Mouse (Mus musculus): Measurements from ENCODE around the gene Zfyve19. TPM values are rescaled to one million over a fixed set of nuclear protein-coding genes. Genes with fewer than 3 reads are reported as not detected.
A peak's percentile ranks its signal among the peaks of the same experiment; 100 is the strongest.

Gene Zfyve19
- polyA plus RNA-seq, 1 experiment from 2014 or later: 53.6 TPM

DNA sequence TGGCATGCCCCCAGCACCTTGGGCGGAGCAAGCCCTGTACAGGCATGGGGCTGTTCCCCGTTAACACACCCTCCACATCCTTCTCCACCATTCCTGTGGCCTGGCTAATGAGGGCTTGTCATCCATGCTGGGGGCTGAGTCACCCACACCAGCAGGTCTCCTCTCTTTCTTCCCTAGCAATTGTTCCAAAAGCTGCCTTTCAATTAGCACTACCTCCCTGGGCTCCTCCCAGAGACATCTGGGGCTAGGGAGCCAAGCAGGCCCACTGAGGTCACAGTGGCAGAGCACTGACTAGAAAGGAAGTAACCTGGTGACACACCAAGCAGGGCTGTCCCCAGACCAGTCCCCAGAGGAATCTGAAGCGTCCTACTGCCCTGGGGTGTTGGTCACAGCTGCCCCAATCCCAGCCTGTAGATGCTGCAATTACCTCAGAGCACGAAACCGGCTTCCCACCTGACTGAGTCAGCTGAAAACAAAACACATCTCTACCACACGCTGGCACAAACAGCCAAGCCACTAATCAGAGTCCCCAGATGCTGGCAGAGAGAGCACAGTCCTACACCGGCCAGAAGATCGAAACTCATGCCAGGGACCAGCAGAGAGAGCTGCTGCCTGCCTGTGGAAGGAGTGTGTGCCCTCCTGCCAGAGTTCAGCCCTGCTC lies 34.3 kb upstream of the Zfyve19 start, which contains the start of gene Gm14137:
Gene Gm14137, plus strand, starts transcription at position 519 of the 661 bp plus-strand sequence.
- Histone ChIP-seq H3K9ac (replicated peaks) (0 out of 2 replicates have a peak within 1 kb of the TSS, but pooled peaks have one; percentile 15), H3K36me3 (peaks cover 23% of the 10 kb centered on the region), H3K4me3 (no peak within 1 kb of the TSS), H3K27me3 (peaks cover 4% of the 10 kb centered on the region; the same call in 1 of the 2 replicates), H3K4me2 (replicated peaks) (0 out of 2 replicates have a peak within 1 kb of the TSS, but pooled peaks have one; percentile 8), H3K9me3 (no peaks in the 10 kb centered on the region), H3K4me1 (peaks cover 28% of the 10 kb centered on the region), H3K27ac (replicated peaks) (no peak within 1 kb of the TSS)
- 39% methylated on average over 8 of the region's 8 CpGs for WGBS
- ATAC-seq (ENCODE audit: low FRiP score, low read depth): peak; percentile 47; the same call in 1 of the 2 replicates

DNA sequence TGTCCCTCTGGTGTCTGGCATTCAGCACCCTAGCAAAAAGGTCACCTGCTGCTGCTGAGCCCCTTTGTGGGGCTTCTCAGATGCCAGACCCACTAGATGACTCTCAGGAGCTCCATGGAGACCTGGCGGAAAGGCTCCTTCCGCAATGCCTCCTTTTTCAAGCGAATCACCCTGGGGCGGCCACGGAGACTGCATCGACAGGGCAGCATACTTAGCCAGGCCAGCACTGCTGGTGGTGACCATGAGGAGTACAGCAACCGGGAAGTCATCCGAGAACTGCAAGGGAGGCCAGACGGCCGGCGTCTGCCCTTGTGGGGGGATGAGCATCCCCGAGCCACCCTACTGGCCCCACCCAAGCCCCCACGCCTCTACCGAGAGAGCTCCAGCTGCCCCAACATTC lies 33.6 kb upstream of the Zfyve19 start:
- H3K36me3 ChIP-seq: peaks cover 31% of the 10 kb centered on the region
- no peak overlapping the region for H3K4me2 ChIP-seq (replicated peaks)
- H3K9ac ChIP-seq (replicated peaks): no peak overlapping the region
- 45% methylated on average over 14 of the region's 14 CpGs for WGBS
- no peak overlapping the region for H3K4me3 ChIP-seq
- H3K9me3 ChIP-seq: no peaks in the 10 kb centered on the region
- H3K4me1 ChIP-seq: peaks cover 28% of the 10 kb centered on the region
- no peaks in the 10 kb centered on the region for H3K27me3 ChIP-seq
- no peak overlapping the region for H3K27ac ChIP-seq (replicated peaks)
- no peak for ATAC-seq (ENCODE audit: low FRiP score, low read depth)

DNA sequence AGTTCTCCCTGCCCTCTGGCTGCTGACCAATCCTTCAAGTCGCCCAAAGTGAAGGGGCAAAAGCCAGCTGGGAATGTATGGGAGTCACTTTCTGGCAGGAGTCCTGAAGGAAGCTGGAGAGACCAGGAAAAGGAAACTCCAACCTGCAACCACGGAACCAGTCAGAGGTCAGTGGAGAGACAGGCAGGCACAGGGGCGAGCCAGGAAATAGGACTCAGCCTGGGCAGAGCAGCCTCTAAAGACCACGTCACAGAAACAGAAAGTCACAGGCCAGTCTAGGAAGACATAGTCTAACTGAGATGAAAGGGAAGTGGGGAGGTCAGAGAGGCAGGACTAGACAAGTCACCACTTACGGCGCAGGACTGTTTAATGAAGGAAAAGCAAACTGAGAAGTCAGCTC lies 32.8 kb upstream of the Zfyve19 start:
- no peaks in the 10 kb centered on the region for H3K9me3 ChIP-seq
- no peak overlapping the region for H3K27ac ChIP-seq (replicated peaks)
- ATAC-seq (ENCODE audit: low FRiP score, low read depth): no peak
- no peak overlapping the region for H3K4me2 ChIP-seq (replicated peaks)
- H3K9ac ChIP-seq (replicated peaks): no peak overlapping the region
- peaks cover 38% of the 10 kb centered on the region for H3K36me3 ChIP-seq
- WGBS: 78% methylated on average over 6 of the region's 6 CpGs
- H3K27me3 ChIP-seq: no peaks in the 10 kb centered on the region
- peaks cover 28% of the 10 kb centered on the region for H3K4me1 ChIP-seq
- no peak overlapping the region for H3K4me3 ChIP-seq

DNA sequence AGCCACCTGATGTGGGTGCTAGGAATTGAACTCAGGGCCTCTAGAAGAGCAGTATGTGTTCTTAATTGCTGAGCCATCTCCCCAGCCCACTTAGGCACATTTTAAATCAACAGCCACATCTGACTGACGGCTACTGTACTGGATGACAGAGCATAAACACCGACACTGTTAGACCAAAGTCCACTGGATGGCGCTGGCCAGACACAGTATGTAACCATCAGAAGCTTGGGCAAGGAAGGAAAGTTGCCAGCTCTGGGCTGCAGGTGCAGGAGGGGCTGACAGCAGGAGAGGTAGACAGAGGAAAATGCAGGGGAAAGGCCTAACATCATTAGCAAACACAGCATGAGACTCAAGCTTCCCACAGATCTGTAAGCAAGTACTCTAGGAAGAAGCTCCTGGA lies 31.7 kb upstream of the Zfyve19 start:
- no peak for ATAC-seq (ENCODE audit: low FRiP score, low read depth)

DNA sequence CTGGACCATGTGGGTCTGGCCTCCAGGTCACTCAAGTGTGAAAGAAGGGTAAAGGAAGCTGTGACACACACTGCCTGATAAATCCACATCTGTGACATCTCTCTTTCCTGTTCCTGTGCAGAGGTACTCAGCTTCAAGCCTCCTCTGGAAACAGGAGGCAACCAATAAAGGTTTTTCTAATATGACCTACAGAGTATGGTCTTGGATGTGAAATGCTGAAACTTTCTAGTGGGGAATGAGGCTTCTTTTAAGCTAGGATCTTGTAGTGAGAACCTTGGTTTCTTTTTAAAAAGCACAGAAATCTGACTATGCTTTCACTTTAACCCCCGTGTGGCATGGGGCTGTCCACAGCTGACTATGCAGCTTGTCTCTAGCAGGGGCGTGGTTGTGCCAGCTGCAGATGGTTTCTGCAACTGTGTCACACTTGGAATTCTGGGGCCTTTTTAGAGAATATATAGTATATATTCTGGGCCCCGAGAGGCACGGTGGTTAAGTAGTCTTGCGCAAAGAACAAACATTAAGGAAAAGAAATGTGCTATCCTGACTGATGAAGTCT lies 31.0 kb upstream of the Zfyve19 start:
- no peaks in the 10 kb centered on the region for H3K9me3 ChIP-seq
- H3K4me3 ChIP-seq: no peak overlapping the region
- H3K9ac ChIP-seq (replicated peaks): no peak overlapping the region
- H3K27me3 ChIP-seq: no peaks in the 10 kb centered on the region
- 91% methylated on average over 5 of the region's 5 CpGs for WGBS
- no peak overlapping the region for H3K27ac ChIP-seq (replicated peaks)
- H3K4me2 ChIP-seq (replicated peaks): no peak overlapping the region
- ATAC-seq (ENCODE audit: low FRiP score, low read depth): no peak
- peaks cover 39% of the 10 kb centered on the region for H3K36me3 ChIP-seq
- peaks cover 23% of the 10 kb centered on the region for H3K4me1 ChIP-seq

More for the DNA sequence above, 31.7 kb upstream of the Zfyve19 start:
- Histone ChIP-seq H3K4me1 (peaks cover 28% of the 10 kb centered on the region), H3K9me3 (no peaks in the 10 kb centered on the region), H3K9ac (replicated peaks) (no peak overlapping the region), H3K27ac (replicated peaks) (no peak overlapping the region), H3K4me2 (replicated peaks) (no peak overlapping the region), H3K36me3 (peaks cover 41% of the 10 kb centered on the region), H3K4me3 (no peak overlapping the region), H3K27me3 (no peaks in the 10 kb centered on the region)
- 45% methylated on average over 3 of the region's 3 CpGs for WGBS

DNA sequence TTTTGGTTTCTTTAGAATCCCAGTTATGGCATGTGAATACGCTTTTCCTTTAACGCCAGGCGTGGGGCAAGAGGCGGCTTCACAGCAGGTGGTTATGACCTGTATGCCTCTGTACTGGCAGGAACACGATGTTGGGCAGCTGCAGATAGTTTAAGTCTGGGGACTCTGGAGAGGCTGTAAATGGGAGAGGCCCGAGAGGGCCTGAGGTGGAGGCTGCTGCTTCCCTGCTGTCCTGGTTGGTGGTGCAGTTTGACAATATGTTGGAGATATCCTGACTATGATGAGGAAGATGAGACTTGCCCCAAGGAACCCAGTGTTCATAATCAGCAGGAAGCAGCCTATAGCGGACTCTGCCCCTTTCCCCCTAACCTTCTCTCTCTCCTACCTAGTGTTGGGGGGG lies 25.5 kb upstream of the Zfyve19 start:
- Histone ChIP-seq H3K9ac (replicated peaks) (no peak overlapping the region), H3K27ac (replicated peaks) (no peak overlapping the region), H3K4me2 (replicated peaks) (no peak overlapping the region), H3K4me3 (no peak overlapping the region), H3K27me3 (no peaks in the 10 kb centered on the region), H3K36me3 (peaks cover 54% of the 10 kb centered on the region), H3K9me3 (no peaks in the 10 kb centered on the region), H3K4me1 (no peaks in the 10 kb centered on the region)
- WGBS: 76% methylated on average over 7 of the region's 7 CpGs
- no peak for ATAC-seq (ENCODE audit: low FRiP score, low read depth)

DNA sequence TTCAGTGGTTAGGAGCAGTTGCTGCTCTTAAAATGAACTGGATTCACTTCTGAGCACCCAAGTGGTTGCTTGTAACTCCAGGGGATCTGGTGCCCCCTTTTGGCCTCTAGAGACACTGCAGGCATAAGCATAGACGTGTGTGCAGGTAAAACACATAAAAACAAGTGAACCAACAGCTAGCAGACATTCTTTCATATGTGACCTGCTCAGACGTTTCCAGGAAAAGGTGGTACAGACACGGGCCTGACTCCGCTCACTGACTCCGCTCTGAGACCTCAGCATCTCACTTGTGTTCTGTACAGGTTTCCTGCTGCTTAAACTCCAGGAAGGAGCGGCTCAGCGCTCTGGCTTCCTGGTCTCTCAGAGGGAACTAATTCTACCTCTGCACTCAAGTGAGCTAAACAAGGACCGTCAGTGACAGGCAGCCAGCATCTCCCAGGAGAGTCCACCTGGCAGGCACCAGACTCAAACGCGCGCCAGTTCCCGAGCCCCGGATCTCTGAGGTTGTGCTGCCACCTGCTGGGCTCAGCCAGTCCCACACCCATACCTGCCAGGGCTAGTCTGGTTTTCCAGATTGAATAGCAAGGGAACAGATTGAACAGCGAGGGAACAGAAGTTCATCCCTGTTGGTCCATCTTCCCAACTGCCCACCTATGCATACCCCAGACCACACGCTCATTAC lies 19.2 kb upstream of the Zfyve19 start:
- H3K27ac ChIP-seq (replicated peaks): no peak overlapping the region
- WGBS: 10% methylated on average over 15 of the region's 15 CpGs
- peak; percentile 65 for ATAC-seq (ENCODE audit: low FRiP score, low read depth)
- no peaks in the 10 kb centered on the region for H3K9me3 ChIP-seq
- H3K36me3 ChIP-seq: peaks cover 9% of the 10 kb centered on the region
- peaks cover 6% of the 10 kb centered on the region for H3K4me1 ChIP-seq
- 0 out of 2 replicates have a peak overlapping the region, but pooled peaks have one; percentile 17 for H3K9ac ChIP-seq (replicated peaks)
- H3K27me3 ChIP-seq: no peaks in the 10 kb centered on the region
- peak overlapping the region; percentile 23 for H3K4me3 ChIP-seq
- peak overlapping the region; percentile 50 for H3K4me2 ChIP-seq (replicated peaks)

DNA sequence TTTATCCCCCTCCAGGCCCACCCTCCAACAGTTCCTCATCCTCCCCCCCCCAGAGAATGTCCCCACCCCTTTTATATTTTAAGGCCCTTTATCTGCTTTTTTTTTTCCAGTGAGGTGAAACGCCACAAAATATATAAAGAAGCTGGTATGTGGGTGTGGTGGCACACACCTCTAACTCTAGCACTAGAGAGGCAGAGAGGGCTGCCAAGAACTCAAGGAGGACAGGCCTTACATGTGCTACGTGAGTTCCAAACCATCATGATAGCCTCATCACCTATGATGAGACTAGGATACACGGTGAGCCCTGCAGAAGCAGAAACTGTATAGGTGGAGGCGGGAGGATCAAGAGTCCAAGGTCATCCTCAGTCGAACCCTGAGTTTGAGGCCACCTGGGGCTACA lies 17.4 kb upstream of the Zfyve19 start:
- Histone ChIP-seq H3K27ac (replicated peaks) (no peak overlapping the region), H3K27me3 (no peaks in the 10 kb centered on the region), H3K4me3 (no peak overlapping the region), H3K9ac (replicated peaks) (no peak overlapping the region), H3K4me2 (replicated peaks) (no peak overlapping the region), H3K4me1 (peaks cover 6% of the 10 kb centered on the region), H3K36me3 (no peaks in the 10 kb centered on the region), H3K9me3 (no peaks in the 10 kb centered on the region)
- WGBS: 93% methylated on average over 5 of the region's 5 CpGs
- no peak for ATAC-seq (ENCODE audit: low FRiP score, low read depth)

DNA sequence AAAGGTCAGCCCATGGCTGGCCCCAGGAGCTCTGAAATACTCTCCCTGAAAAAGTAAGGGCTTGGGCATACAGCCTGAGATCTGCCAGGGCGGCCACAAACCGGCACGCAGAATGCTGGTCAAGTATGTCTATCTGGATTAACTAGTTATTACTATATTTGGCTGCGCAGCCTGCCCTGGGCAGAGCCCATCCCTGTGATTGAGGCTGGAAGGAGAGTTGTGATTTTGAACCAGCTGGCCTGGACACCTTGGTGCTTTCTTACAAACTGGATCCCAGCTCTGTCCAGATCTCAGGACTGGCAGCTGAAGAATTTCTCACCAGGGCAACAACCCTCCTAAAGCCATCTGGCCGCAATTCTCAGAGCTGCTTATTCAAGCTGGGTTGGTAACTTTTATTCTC lies 14.3 kb upstream of the Zfyve19 start:
- Histone ChIP-seq H3K4me1 (peaks cover 8% of the 10 kb centered on the region), H3K4me3 (no peak overlapping the region), H3K9ac (replicated peaks) (no peak overlapping the region), H3K27ac (replicated peaks) (no peak overlapping the region), H3K36me3 (no peaks in the 10 kb centered on the region), H3K27me3 (no peaks in the 10 kb centered on the region), H3K9me3 (no peaks in the 10 kb centered on the region), H3K4me2 (replicated peaks) (no peak overlapping the region)
- no peak for ATAC-seq (ENCODE audit: low FRiP score, low read depth)
- WGBS: 92% methylated on average over 5 of the region's 5 CpGs

DNA sequence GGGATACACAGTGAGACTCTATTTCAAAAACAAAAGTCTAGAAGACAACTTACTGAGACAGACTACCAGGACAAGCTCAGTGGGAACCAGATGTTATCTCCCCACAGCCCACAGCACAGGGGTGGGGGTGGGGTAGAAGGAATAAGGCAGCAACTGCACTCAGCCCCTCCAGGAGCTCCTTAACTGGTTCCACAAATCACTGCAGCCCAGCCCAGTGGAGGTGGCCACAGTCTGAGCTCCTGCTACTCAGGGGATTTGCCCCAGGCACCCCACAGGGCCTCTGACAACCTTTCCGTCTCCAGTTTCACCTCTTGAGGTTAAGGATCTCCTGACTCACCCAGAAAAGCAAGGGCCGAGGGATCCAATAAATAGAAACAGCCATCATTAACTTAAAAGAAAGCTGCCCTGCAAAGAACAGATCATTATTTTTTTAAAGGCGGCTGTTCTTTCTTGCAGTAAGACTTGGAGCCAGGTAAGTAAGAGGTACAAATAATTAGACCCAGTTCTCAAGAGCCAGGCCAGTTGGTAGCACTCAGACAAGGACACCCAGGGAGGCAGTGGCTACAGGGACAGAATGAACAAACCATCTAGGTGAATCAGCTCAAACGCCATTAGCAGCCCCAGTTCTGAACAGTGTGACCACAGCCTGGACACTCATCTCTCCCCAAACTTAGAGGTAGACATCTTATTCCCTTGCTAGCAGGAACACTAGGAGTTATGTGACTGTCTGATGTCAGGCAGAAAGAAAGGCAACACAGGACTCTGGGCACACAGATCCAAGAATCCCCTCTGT lies 11.9 kb upstream of the Zfyve19 start:
- 38% methylated on average over 4 of the region's 4 CpGs for WGBS
- H3K27ac ChIP-seq (replicated peaks): no peak overlapping the region
- no peak for ATAC-seq (ENCODE audit: low FRiP score, low read depth)
- H3K4me1 ChIP-seq: peaks cover 7% of the 10 kb centered on the region
- H3K4me3 ChIP-seq: no peak overlapping the region
- H3K4me2 ChIP-seq (replicated peaks): no peak overlapping the region
- H3K9me3 ChIP-seq: no peaks in the 10 kb centered on the region
- H3K27me3 ChIP-seq: no peaks in the 10 kb centered on the region
- H3K9ac ChIP-seq (replicated peaks): no peak overlapping the region
- H3K36me3 ChIP-seq: no peaks in the 10 kb centered on the region

DNA sequence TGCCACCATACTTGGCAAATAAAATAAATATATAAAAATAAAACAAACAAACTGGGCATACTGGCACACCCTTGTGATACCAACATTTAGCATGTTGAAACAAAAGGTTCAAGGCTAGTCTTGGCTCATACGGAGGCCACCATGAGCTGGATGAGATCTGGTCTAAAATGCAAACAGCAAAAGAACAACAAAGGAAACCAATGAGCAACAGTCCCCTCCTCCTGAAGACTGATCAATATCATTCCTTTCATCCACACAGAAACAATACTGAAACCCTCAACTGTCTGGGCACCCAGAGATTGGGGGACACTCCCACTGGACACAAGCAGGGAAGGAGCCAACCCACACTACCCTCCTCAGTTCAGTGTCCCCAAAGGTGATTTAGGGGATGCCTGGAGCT lies 10.9 kb upstream of the Zfyve19 start:
- no peak overlapping the region for H3K4me2 ChIP-seq (replicated peaks)
- no peak overlapping the region for H3K27ac ChIP-seq (replicated peaks)
- no peaks in the 10 kb centered on the region for H3K9me3 ChIP-seq
- H3K36me3 ChIP-seq: no peaks in the 10 kb centered on the region
- H3K27me3 ChIP-seq: no peaks in the 10 kb centered on the region
- H3K4me3 ChIP-seq: no peak overlapping the region
- peaks cover 7% of the 10 kb centered on the region for H3K4me1 ChIP-seq
- WGBS: 80% methylated on average over 1 of the region's 1 CpGs
- H3K9ac ChIP-seq (replicated peaks): no peak overlapping the region
- no peak for ATAC-seq (ENCODE audit: low FRiP score, low read depth)

DNA sequence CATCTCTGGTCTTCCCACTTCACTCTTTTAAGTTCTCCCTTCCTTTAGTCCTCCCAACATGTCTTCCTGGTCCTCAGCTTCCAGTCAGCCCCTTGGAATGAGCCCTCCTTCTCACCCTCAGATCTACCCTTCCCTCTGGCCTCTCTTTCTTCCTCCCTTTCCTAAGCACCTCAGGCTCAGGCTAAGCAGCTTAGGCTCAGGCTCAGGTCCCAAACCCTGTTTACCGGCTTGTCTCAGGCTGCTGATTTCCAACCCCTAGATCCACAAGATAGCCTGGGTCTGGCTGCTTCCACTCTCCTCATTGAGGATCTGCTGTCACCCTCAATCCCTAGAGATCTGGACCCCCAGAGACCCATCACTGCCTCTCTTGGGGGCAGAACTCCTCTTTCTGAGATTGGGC lies 10.4 kb upstream of the Zfyve19 start:
- Histone ChIP-seq H3K9ac (replicated peaks) (no peak overlapping the region), H3K36me3 (no peaks in the 10 kb centered on the region), H3K4me1 (peaks cover 10% of the 10 kb centered on the region), H3K27ac (replicated peaks) (no peak overlapping the region), H3K27me3 (no peaks in the 10 kb centered on the region), H3K4me2 (replicated peaks) (no peak overlapping the region), H3K9me3 (no peaks in the 10 kb centered on the region), H3K4me3 (no peak overlapping the region)
- WGBS: 6% methylated on average over 1 of the region's 1 CpGs
- ATAC-seq (ENCODE audit: low FRiP score, low read depth): no peak

Measured in midbrain, embryonic 12.5 days (tissue).